Mouse (Mus musculus): ENCODE data around the gene Ncln. TPM values are rescaled to one million over a fixed set of nuclear protein-coding genes. Genes with fewer than 3 reads are reported as not detected.

The Ncln gene
- total RNA-seq, 2 experiments from 2014 or later, result 8.7 to 37.7 TPM

DNA sequence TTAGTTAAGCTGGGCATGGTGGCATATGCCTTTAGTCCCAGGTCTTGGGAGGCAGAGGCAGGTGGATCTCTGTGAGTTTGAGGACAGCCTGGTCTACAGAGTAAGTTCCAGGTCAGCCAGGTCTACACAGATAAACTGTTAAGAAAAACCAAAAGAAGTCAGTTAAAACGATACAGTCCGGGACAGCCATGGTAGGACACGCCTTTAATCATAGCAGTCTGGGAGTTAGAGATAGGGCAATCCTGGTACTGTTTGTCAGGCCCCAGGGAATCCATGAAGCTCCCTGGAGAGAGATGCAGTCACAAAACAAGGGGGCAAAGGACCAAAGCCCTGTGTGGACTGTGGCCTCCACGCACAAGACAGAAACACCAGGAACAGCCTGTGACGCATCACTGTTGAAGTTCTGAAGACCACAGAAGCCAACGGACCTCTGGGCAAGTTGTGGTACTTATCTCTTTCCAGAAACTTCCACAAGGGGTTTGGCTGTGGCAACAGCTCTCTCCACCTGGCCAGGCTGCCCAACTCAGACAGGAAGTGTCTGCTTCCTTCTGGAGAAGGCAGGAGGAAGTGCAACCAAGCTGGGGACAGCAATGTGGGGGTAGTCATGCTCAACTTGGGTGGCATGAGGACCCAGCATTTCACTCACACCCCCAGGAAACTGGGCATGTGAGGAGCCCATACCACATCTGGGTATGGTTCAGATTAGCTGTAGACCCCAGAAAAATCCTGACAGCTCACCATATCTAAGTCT is 23.2 kb upstream of the Ncln start:
- 0 out of 2 replicates have a peak, but pooled peaks have one; percentile 39 for ATAC-seq (replicated peaks; ENCODE audit: low FRiP score, poor library complexity, severe bottlenecking)

DNA sequence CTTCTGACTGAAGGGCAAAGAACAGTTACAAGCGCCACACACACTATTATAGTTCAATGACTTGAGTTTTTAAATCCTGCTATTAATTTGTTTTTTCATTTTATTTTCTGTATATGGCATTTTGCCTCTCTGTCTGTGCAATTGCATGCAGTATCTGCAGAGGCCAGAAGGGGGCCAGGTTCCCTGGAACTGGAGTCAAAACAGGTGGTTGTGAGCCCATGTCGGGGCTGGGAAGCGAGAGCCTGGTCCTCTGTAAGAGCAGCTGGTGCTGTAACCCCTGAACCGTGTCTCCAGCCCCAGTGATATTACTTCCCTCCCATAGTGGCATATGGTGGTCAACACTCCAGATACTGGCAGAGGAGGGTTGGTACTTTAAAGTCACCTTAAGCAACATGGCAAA is 22.4 kb upstream of the Ncln start:
- peak; percentile 75 for ATAC-seq (replicated peaks; ENCODE audit: low FRiP score, poor library complexity, severe bottlenecking)

DNA sequence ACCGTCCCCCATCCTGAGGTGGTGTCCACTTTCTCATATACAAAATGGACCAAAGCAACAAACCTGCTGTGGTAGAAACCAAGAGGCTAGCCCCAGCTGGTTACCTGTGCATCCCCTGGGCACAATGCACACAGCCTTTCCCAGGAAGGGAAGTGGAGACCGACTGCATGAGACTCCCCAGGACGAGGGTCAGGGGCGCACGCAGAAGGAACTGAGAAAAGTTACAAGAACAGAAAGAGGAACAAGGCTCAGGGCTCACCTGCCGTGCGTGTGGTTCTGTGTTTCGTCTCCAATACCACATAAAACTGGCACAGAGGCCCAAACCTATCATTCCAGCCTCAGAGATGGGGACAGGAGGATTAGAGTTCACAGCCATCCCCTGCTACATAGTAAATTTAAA is 21.0 kb upstream of the Ncln start:
- no peak for ATAC-seq (replicated peaks; ENCODE audit: low FRiP score, poor library complexity, severe bottlenecking)

DNA sequence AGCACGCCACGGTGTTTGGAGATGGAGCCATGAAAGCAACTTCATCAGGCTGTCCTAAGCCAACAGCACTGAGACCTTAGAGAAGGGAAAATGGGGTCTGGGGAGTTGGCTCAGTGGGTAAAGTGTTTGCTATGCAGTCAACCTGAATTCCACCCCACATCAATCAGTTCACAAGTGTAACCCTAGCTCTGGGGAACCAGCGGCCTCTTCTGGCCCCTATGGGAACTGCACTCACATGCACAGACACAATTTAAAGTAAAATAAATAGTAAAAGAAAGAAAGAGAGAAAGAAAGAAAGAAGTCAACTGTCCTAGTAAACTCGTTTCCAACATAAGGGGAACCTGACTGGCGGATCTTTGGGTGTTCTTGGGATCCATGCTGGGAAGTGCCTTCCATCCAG is 17.6 kb upstream of the Ncln start:
- ATAC-seq (replicated peaks; ENCODE audit: low FRiP score, poor library complexity, severe bottlenecking), result no peak

GRCm38 (mm10) chr10:81510246-81510810 is 14.1 kb upstream of the Ncln start:
- no peak for ATAC-seq (replicated peaks; ENCODE audit: low FRiP score, poor library complexity, severe bottlenecking)

DNA sequence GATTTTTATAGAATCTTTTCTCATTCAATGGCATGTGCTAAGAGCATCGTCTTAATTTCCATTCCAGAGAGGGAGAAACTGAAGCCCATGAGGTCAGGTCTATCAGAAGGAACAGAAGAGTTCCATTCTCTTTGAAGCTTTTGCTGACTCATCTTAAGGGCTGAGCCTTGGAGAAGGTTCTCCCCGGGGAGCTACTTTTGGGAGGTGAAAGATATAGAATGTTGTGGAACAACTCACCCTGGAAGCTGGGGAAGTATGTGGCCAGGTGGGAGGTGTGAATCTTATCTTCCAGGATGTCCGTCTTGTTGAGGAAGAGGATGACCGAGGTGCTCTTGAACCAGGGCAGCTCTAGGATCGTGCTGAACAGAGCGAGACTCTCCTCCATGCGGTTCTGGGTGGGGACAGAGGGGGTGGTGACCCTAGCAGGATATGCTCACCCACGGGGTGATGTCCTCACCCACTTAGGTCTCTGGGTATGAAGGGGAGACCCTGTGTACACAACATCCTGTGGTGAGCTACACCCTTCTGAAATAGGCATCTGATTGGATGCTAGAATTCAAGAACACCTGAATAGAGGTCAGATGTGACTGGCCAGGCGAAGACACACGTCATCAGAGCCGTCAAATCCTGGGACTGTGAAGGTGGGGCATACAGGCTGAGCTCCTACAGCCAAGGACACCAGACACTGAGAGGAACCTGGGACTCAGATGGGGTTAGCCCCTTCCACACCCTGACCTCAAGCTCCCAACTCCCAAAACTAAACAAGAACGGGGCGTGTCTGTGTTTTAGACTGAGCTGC is 11.7 kb upstream of the Ncln start:
- ATAC-seq (replicated peaks; ENCODE audit: low FRiP score, poor library complexity, severe bottlenecking), result no peak

DNA sequence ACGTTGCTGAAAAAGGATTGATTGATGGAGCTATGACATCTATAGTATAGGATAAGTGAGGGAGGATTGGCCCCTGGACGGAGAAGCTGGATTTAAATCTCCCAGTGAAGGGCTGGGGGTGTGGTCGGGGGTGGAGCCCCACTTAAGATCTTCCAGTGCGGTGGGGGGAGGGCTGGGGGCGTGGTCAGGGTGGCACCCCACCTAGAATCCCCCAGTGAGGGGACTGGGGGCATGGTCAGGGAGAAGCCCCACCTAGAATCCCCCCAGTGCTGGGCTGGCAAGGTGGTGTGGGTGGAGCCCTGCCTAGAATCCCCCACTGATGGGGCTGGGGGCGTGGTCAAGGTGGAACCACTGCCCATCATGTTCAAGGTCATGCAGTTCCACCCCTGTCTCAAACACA is 10.9 kb upstream of the Ncln start:
- no peak for ATAC-seq (replicated peaks; ENCODE audit: low FRiP score, poor library complexity, severe bottlenecking)

DNA sequence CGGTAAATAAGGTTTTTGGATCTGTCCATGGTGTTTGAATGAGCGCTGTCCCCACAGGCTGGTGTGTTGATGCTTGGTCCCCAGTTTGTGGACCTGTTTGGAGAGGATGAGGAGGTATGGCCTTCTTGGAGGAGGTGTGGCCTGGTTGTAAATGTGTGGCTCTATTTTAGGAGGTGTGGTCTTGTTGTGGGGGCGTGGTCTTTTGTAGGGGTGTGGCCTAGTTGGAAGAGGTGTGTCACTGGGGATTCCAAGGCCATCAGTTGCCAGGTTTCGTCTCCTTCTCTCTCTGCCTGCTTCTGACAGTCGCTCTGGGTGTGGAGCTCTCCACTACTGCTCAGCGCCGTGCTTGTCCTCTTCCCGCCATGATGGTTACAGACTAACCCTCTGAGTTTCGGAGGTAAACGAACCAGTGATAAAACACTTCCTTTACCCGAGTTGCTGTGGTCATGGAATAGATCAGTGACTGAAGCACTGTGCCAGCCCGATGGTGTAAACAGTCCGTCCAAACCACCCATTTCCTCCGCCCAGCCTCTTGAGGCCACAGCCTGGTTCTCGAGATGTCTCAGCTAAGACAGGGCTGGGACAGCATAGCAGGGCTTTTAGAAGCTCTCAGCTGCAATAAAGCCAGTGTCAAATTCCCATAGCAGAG is 8.9 kb upstream of the Ncln start:
- ATAC-seq (replicated peaks; ENCODE audit: low FRiP score, poor library complexity, severe bottlenecking), result no peak

DNA sequence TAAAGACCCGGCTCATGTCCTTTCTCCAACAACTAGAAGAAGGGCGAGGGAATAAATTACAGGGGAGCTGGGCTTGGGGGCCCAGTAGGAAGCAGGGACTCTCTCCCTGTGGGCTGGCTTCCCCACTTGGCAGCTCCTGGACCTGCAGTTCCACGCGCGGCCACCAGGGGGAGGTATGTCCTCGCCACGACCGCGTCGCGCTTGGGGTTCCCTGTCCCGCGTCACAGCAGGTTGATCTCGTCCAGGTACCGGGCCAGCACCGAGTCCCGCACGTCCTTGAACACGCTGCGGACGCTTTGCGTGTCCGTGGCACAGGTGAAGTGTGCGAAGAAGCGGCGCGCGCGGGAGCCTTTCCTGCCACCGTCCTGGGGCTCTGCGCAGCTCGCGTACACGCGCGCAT is 6.5 kb upstream of the Ncln start:
- peak; percentile 76 for ATAC-seq (replicated peaks; ENCODE audit: low FRiP score, poor library complexity, severe bottlenecking)

DNA sequence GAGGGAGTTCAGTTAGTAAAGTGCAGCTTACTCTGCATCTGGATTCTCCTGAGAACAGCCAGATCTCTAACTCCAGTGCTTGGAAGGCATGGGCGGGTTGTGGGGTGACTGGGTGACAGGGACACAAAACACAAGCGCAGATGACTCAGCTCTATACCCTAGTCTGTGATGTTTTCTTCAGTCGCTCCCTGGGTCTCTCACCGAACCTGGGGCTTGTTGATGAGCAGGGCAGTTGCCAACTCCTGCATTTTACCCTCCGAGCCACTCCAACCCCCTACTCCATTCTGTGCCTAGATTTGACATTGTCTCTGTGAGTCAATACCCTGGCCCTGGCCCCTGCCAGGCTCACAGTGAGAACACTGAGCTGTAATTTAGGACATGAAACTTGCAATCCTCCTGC is 5.7 kb upstream of the Ncln start:
- no peak for ATAC-seq (replicated peaks; ENCODE audit: low FRiP score, poor library complexity, severe bottlenecking)

DNA sequence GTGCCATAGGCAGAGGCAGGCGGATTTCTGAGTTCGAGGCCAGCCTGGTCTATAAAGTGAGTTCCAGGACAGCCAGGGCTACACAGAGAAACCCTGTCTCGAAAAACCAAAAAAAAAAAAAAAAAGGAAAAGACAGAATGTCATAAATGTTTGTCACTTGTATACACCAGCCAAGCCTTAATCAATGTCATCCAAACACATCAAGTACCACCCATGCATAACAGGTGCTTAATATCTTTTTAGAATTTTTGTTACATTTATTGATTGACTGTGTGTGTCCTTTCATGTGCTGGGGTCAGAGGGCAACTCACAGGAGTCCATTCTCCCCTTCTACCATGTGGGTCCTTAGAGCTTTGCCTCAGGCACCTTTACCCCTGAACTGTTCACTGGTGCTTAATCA is 3.8 kb upstream of the Ncln start, which contains the start of gene S1pr4:
Gene S1pr4 (minus strand): TSS at position 101 of the 400 bp plus-strand sequence.
- no peak for ATAC-seq (replicated peaks; ENCODE audit: low FRiP score, poor library complexity, severe bottlenecking)

DNA sequence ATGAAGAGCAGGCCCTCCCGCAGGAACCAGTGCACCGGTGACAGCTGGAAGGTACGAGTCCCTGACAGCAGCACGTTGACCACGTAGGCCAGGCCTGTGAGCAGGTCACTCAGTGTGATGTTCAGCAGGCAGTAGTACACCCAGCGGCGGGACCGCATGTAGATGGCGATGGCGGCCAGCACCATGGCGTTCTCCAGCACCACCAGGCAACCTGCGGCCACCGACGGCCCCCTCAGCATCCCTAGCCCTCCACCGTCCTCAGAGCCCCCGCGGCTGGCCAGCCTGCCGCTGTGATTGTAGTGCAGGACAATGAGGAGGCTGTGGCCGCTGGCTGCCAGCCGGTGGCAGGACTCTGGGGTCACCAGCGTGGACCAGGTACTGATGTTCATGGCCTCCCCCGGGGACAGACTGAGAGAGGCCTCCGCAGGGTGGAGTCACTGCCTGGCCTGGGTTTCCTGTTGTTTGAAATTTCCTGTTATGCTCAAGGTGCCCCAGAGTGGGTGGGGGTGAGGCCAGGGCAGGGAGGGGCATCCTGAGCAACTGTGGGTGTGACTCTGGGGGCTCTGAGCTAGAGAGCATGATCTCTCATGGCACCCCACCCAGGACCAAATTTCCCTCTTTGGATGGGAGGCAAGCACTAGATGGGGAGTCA is 3.2 kb upstream of the Ncln start:
- no peak for ATAC-seq (replicated peaks; ENCODE audit: low FRiP score, poor library complexity, severe bottlenecking)

DNA sequence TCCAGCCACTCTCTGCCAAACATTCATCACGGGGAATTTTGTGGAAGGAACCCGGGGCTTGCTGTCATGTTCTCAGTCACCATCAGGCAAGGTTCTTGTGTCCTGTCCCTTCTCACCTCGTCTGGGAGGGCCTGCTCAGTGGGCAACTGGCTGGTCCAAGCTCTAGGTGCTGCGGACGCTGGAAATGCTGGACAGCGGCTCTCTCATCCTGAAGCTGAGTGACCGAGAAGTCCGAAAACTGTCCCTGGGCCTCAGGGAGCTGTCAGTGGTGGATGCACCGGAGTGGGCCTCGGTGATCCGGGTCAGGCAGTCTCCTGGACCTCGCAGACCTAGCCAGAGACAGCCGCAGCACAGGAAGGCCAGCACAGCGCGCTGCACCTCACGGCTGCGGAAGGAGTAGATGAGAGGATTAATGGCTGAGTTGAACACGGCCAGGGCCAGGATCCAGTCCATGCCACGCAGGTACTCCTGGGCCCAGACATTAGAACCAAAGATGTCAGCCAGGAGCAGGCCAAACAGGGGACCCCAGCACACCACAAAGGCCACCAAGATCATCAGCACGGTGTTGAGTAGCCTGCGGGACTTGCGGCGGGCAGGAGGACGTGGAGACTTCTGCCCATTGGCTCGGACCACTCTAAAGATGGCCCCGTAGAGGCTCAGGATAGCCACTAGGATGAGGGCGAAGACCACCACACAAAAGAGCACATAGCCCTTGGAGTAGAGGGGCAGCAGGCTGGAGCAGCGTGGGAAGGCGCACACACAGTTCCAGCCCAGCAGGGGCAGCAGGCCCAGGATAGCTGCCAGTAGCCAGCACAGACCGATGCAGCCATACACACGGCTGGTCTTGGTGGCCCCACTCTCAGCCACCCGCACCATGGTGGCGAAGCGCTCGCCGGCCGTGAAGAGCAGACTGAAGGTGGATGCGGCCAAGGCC is 2.4 kb upstream of the Ncln start:
- ATAC-seq (replicated peaks; ENCODE audit: low FRiP score, poor library complexity, severe bottlenecking), result no peak

GRCm38 (mm10) chr10:81497401-81498270 is 1.4 kb upstream of the Ncln start:
- ATAC-seq (replicated peaks; ENCODE audit: low FRiP score, poor library complexity, severe bottlenecking), result no peak

- ATAC-seq (replicated peaks; ENCODE audit: low FRiP score, poor library complexity, severe bottlenecking), result no peak
Observed at GRCm38 (mm10) chr10:81496969-81497368, 777 bp upstream of the Ncln start.

DNA sequence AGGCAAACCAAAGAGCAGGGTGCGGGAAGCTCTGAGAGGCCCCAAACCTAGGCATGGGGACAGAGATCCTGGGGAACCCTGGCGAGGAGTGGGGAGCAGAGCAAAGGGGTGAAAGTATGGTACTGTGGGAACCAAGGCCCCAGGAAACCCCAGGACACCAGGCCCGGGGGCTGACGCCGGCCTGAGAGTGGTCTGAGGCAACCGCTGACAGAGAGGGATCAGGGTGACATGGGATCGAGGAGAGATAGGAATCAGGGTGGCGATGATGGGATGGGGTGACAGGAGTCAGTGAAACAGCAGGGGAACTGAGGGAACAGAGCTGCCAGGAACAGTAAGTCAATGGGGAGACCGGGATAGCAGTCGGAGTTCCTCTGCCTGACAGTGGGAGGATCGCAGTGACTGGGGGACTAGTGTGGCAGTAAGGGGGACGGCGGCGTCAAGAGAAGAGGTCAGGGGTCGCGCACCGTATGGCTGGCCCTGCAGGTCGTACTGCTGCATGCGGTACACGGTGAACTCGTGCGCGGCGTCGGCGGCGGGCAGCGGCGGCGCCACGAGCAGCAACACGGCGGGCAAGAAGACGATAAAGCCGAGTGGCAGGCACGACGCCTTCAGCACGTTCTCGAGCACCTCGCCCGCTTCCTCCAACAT is 452 bp downstream of the Ncln start:
- peak; percentile 5 for ATAC-seq (replicated peaks; ENCODE audit: low FRiP score, poor library complexity, severe bottlenecking)

- ATAC-seq (replicated peaks; ENCODE audit: low FRiP score, poor library complexity, severe bottlenecking), result no peak
Observed at GRCm38 (mm10) chr10:81495151-81495550, 1.0 kb downstream of the Ncln start.

Measured in erythroid progenitor cell, adult 5-6 weeks (primary cell).